Mouse (Mus musculus): Measurements from ENCODE around the gene Cyp27b1.
A peak's percentile ranks its signal among the peaks of the same experiment; 100 is the strongest.

Gene Cyp27b1

GRCm38 (mm10) chr10:127047954-127048353 lies at the start of gene Cyp27b1:
Cyp27b1 (plus strand) TSS chr10:127048250.
- no peak for DNase-seq (ENCODE audit: low read depth, low spot score)
- no peaks in the 10 kb centered on the region for H3K36me3 ChIP-seq (ENCODE audit: control insufficient read depth, insufficient read depth, low read length, poor library complexity, severe bottlenecking)
- no peaks in the 10 kb centered on the region; the same call in 1 of the 2 replicates for H3K27me3 ChIP-seq (ENCODE audit: control insufficient read depth, insufficient read depth, low read length, poor library complexity, severe bottlenecking)

GRCm38 (mm10) chr10:127000529-127000928 lies 47.5 kb upstream of the Cyp27b1 start, which contains the start of gene Avil:
Avil (plus strand) TSS chr10:127000709.
- no peak for DNase-seq (ENCODE audit: low read depth, low spot score)
- peaks cover 8% of the 10 kb centered on the region for H3K36me3 ChIP-seq (ENCODE audit: control insufficient read depth, insufficient read depth, low read length, poor library complexity, severe bottlenecking)
- no peaks in the 10 kb centered on the region for H3K27me3 ChIP-seq (ENCODE audit: control insufficient read depth, insufficient read depth, low read length, poor library complexity, severe bottlenecking)

GRCm38 (mm10) chr10:127001297-127001696 lies 46.8 kb upstream of the Cyp27b1 start:
- no peaks in the 10 kb centered on the region for H3K27me3 ChIP-seq (ENCODE audit: control insufficient read depth, insufficient read depth, low read length, poor library complexity, severe bottlenecking)
- no peak for DNase-seq (ENCODE audit: low read depth, low spot score)
- H3K36me3 ChIP-seq (ENCODE audit: control insufficient read depth, insufficient read depth, low read length, poor library complexity, severe bottlenecking), result peaks cover 8% of the 10 kb centered on the region

- no peak for DNase-seq (ENCODE audit: low read depth, low spot score)
- no peaks in the 10 kb centered on the region for H3K27me3 ChIP-seq (ENCODE audit: control insufficient read depth, insufficient read depth, low read length, poor library complexity, severe bottlenecking)
- H3K36me3 ChIP-seq (ENCODE audit: control insufficient read depth, insufficient read depth, low read length, poor library complexity, severe bottlenecking), result peaks cover 8% of the 10 kb centered on the region
Observed at GRCm38 (mm10) chr10:127002056-127002455, 46.0 kb upstream of the Cyp27b1 start.

- Histone ChIP-seq H3K36me3 (ENCODE audit: control insufficient read depth, insufficient read depth, low read length, poor library complexity, severe bottlenecking) (peaks cover 6% of the 10 kb centered on the region), H3K27me3 (ENCODE audit: control insufficient read depth, insufficient read depth, low read length, poor library complexity, severe bottlenecking) (no peaks in the 10 kb centered on the region)
- DNase-seq (ENCODE audit: low read depth, low spot score), result no peak
Observed at GRCm38 (mm10) chr10:127002765-127003164, 45.3 kb upstream of the Cyp27b1 start.

- no peaks in the 10 kb centered on the region for H3K27me3 ChIP-seq (ENCODE audit: control insufficient read depth, insufficient read depth, low read length, poor library complexity, severe bottlenecking)
- H3K36me3 ChIP-seq (ENCODE audit: control insufficient read depth, insufficient read depth, low read length, poor library complexity, severe bottlenecking), result peaks cover 2% of the 10 kb centered on the region
- no peak for DNase-seq (ENCODE audit: low read depth, low spot score)
Observed at GRCm38 (mm10) chr10:127003334-127003733, 44.7 kb upstream of the Cyp27b1 start.

GRCm38 (mm10) chr10:127003806-127004205 lies 44.2 kb upstream of the Cyp27b1 start:
- H3K27me3 ChIP-seq (ENCODE audit: control insufficient read depth, insufficient read depth, low read length, poor library complexity, severe bottlenecking), result no peaks in the 10 kb centered on the region
- H3K36me3 ChIP-seq (ENCODE audit: control insufficient read depth, insufficient read depth, low read length, poor library complexity, severe bottlenecking), result peaks cover 2% of the 10 kb centered on the region; the same call in 1 of the 2 replicates
- DNase-seq (ENCODE audit: low read depth, low spot score), result no peak

GRCm38 (mm10) chr10:127016488-127016887 lies 31.6 kb upstream of the Cyp27b1 start:
- Histone ChIP-seq H3K36me3 (ENCODE audit: control insufficient read depth, insufficient read depth, low read length, poor library complexity, severe bottlenecking) (no peaks in the 10 kb centered on the region), H3K27me3 (ENCODE audit: control insufficient read depth, insufficient read depth, low read length, poor library complexity, severe bottlenecking) (no peaks in the 10 kb centered on the region)
- no peak for DNase-seq (ENCODE audit: low read depth, low spot score)

- DNase-seq (ENCODE audit: low read depth, low spot score), result no peak
- no peaks in the 10 kb centered on the region for H3K36me3 ChIP-seq (ENCODE audit: control insufficient read depth, insufficient read depth, low read length, poor library complexity, severe bottlenecking)
- H3K27me3 ChIP-seq (ENCODE audit: control insufficient read depth, insufficient read depth, low read length, poor library complexity, severe bottlenecking), result no peaks in the 10 kb centered on the region
Observed at GRCm38 (mm10) chr10:127017071-127017470, 31.0 kb upstream of the Cyp27b1 start.

GRCm38 (mm10) chr10:127018422-127018821 lies 29.6 kb upstream of the Cyp27b1 start:
- Histone ChIP-seq H3K36me3 (ENCODE audit: control insufficient read depth, insufficient read depth, low read length, poor library complexity, severe bottlenecking) (no peaks in the 10 kb centered on the region), H3K27me3 (ENCODE audit: control insufficient read depth, insufficient read depth, low read length, poor library complexity, severe bottlenecking) (no peaks in the 10 kb centered on the region)
- no peak for DNase-seq (ENCODE audit: low read depth, low spot score)

GRCm38 (mm10) chr10:127030336-127031296 lies 17.4 kb upstream of the Cyp27b1 start, which contains the start of gene Tsfm:
Tsfm (minus strand) TSS chr10:127030840.
- Histone ChIP-seq H3K27me3 (ENCODE audit: control insufficient read depth, insufficient read depth, low read length, poor library complexity, severe bottlenecking) (no peaks in the 10 kb centered on the region), H3K36me3 (ENCODE audit: control insufficient read depth, insufficient read depth, low read length, poor library complexity, severe bottlenecking) (no peaks in the 10 kb centered on the region)
- DNase-seq (ENCODE audit: low read depth, low spot score), result peak; percentile 92

GRCm38 (mm10) chr10:127033301-127033741 lies 14.7 kb upstream of the Cyp27b1 start:
- Histone ChIP-seq H3K27me3 (ENCODE audit: control insufficient read depth, insufficient read depth, low read length, poor library complexity, severe bottlenecking) (no peaks in the 10 kb centered on the region), H3K36me3 (ENCODE audit: control insufficient read depth, insufficient read depth, low read length, poor library complexity, severe bottlenecking) (no peaks in the 10 kb centered on the region)
- DNase-seq (ENCODE audit: low read depth, low spot score), result no peak

GRCm38 (mm10) chr10:127036273-127036672 lies 11.8 kb upstream of the Cyp27b1 start:
- H3K36me3 ChIP-seq (ENCODE audit: control insufficient read depth, insufficient read depth, low read length, poor library complexity, severe bottlenecking), result no peaks in the 10 kb centered on the region
- H3K27me3 ChIP-seq (ENCODE audit: control insufficient read depth, insufficient read depth, low read length, poor library complexity, severe bottlenecking), result no peaks in the 10 kb centered on the region
- no peak for DNase-seq (ENCODE audit: low read depth, low spot score)

- Histone ChIP-seq H3K36me3 (ENCODE audit: control insufficient read depth, insufficient read depth, low read length, poor library complexity, severe bottlenecking) (no peaks in the 10 kb centered on the region), H3K27me3 (ENCODE audit: control insufficient read depth, insufficient read depth, low read length, poor library complexity, severe bottlenecking) (no peaks in the 10 kb centered on the region)
- no peak for DNase-seq (ENCODE audit: low read depth, low spot score)
Observed at GRCm38 (mm10) chr10:127037641-127038040, 10.4 kb upstream of the Cyp27b1 start.

GRCm38 (mm10) chr10:127040569-127041214 lies 7.4 kb upstream of the Cyp27b1 start:
- DNase-seq (ENCODE audit: low read depth, low spot score), result no peak
- Histone ChIP-seq H3K36me3 (ENCODE audit: control insufficient read depth, insufficient read depth, low read length, poor library complexity, severe bottlenecking) (no peaks in the 10 kb centered on the region), H3K27me3 (ENCODE audit: control insufficient read depth, insufficient read depth, low read length, poor library complexity, severe bottlenecking) (no peaks in the 10 kb centered on the region)

Measured in splenic B cell, adult 2 months (primary cell).